Mouse (Mus musculus): ENCODE results near the gene Bad.
"Not testable (repeated sequence)": the region's sequence is repeated elsewhere in the genome, so short reads cannot be mapped to it uniquely, and the experiment has no call there.

Bad gene

DNA sequence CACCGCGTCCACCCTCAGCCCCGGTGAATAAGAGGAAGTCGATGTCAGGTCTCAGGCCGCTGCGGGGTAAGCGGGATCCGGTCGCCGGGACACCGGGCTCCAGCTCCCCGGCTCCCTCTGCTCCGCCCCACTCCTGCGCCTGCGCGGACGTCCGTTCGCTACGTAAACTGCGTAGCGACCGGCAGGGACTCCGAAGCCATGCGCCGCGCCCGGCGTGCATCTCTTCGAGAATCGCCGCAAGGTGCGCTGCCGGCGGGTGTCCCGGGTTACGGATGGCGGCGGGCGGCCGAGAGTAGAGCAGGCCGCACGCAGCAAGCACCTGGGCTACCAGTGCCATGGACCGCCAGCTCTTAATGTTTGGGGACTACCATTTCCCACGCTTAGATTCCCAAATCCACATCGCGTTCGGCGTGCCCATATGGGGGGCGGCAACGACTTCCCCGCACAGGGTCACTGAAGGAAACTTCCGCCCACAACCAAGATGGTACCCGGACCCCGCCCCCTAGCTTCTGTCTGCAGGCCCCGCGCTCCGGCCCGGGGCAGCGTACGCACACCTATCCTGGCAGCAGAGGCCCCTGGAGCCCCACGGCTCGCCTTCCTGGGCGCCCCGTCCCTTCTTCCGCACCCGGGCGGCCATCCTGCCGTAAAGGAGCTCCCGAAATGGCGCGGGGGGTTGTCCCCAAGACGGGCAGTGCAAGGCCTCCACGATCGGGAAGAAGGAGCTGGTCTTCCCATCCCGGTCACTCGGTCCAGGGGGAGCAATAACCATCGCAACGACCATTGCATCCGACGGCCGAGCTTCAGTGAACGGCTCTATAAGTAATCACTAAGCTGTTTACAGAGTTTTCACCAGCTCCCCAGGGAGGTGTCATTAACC lies at the start of gene Bad:
Gene Bad (plus strand): TSS at position 490 of the 877 bp plus-strand sequence.
- peak; percentile 96 for DNase-seq (ENCODE audit: low spot score)

DNA sequence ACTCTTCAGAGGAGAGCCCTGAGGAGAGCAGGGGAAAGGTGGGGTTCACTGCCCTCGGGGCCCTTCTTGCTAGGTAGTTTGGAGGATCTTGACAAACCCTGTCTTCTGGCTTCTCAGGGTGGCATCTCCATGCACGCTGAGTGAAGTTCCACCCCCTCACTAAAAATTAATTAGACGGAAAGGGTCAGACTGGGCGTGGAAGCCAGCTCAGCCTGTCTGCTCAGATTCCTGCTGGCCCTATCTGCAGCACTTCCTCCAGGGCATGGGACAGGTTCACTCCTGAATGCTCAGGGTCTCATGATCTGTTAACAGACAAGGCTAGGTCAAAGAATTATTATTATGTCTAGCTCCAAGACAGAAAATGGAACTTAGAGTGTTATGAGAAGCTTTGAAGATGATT lies 49.1 kb upstream of the Bad start:
- DNase-seq (ENCODE audit: low spot score): no peak

- no peak for DNase-seq (ENCODE audit: low spot score)
Observed at GRCm38 (mm10) chr19:6893731-6894451, 47.8 kb upstream of the Bad start.

GRCm38 (mm10) chr19:6895608-6896305 lies 45.9 kb upstream of the Bad start:
- DNase-seq (ENCODE audit: low spot score): not testable (repeated sequence)

DNA sequence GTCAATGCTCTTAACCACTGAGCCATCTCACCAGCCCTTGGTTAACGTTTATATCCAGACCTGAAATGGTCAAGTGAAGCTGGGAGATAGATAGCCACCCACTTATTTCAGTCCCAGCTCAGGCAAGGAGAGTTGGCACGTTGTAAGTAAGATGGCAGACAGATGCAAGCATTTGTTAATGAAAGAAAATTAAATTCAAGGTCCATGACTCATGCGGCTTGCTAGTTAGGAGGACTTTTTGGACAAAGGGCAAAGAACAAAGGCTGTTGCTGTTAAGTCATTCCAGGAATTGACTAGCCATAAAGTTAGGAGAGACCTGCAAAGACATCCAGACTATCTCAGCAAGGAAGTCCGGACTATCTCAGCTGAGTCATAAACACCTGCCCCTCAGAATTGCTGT lies 42.0 kb upstream of the Bad start:
- no peak for DNase-seq (ENCODE audit: low spot score)

DNA sequence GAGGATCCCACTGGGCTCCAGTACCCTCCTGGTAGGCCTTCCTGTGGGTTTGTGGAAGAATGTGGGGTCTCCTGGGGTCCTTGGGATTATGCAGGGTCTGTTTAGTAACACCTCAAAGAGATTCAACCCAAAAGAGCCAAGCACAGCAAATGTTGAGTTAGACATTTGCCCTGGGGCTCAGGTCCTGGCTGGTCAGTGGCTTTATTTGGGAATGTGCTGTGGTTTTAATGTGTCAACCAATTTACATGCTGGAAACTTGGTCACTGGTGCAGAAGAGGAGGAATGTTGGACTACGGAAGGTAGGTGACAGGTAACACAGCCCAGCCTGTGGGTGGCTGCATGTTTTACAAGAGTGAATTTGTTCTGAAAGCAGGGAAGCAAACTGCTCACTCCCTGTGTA lies 38.6 kb upstream of the Bad start:
- DNase-seq (ENCODE audit: low spot score): no peak

- no peak for DNase-seq (ENCODE audit: low spot score)
Observed at GRCm38 (mm10) chr19:6904846-6905245, 36.8 kb upstream of the Bad start.

GRCm38 (mm10) chr19:6905498-6906159 lies 36.0 kb upstream of the Bad start:
- no peak for DNase-seq (ENCODE audit: low spot score)

DNA sequence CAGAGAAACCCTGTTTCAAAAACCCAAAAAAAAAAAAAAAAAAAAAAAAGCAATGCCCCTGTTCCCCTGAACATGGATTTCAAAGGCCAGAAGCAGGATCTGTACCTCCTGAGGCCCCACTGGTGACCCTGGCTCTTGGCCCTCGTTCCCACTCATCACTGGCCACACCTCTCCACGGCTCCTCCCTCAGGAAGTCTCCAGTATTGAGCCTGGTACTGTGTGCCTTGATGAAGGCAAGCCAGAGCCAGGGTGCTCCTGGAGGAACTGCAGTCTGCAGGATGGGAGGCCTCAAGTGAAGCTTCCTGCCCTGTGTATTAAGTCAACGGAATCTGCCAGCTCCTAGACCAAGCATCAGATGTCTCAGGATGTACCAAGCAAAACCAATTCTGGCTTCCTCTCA lies 35.5 kb upstream of the Bad start:
- DNase-seq (ENCODE audit: low spot score): no peak

DNA sequence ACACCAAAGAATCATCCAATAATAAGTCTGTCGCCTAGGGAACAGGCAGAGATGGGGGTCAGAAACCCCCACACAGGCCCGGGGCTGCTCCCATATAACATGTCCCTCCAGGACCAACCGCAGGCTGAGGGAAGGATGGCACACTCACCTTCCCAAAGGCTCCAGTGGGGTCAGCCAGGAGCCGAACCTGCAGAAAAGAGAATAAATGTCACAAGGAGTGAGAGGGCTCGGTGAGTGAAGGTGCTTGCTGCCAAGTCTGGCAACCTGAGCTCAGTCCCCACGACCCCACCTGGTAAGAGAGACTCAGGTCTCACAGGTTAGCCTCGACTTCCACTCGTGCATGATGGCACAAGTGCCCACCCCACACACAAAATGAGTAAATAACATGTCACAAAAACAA lies 34.6 kb upstream of the Bad start:
- DNase-seq (ENCODE audit: low spot score): no peak

DNA sequence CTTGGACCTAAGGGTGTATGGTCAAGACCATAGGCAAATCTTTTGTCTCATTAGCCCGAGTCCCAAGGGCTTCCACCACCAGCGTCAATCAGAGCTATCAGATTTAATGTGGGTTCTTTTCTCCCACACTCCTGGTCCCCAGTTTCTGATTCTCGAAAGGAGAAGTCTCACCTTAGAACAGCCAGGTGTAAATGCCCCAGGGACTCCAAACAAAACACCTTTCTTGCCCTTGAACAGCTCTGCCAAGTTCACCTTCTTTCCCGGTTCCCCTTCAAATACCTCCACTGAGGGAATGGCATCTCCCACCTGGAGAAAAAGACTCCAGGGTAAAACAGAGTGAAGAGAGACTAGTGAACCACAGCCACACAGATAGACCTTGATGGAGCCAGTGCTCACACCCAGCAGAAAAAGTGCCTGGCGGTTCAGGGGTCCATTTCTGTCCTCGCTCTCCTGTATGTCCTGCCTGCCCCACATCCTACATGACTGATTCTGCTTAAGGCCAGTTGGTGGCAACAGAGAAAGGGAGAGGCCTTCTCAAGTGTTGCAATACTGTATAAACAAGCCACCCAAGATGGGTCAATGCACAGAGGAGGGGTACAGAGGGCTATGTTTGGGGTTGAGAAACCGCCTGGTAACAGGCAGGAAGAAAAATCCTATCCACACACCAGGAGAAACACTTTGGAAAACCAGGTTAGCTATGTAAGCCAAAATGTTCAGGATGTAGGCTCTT lies 33.7 kb upstream of the Bad start:
- no peak for DNase-seq (ENCODE audit: low spot score)

GRCm38 (mm10) chr19:6909021-6909420 lies 32.6 kb upstream of the Bad start:
- no peak for DNase-seq (ENCODE audit: low spot score)

- peak; percentile 75 for DNase-seq (ENCODE audit: low spot score)
Observed at GRCm38 (mm10) chr19:6909507-6910289, 32.0 kb upstream of the Bad start, which contains the start of the genes Trmt112 and Prdx5. Gene Trmt112, plus strand, starts transcription at chr19:6909698. Gene Prdx5, minus strand, starts transcription at chr19:6910106.

GRCm38 (mm10) chr19:6910306-6910705 lies 31.4 kb upstream of the Bad start:
- peak; percentile 40 for DNase-seq (ENCODE audit: low spot score)

GRCm38 (mm10) chr19:6911101-6912074 lies 30.3 kb upstream of the Bad start:
- no peak for DNase-seq (ENCODE audit: low spot score)

- no peak for DNase-seq (ENCODE audit: low spot score)
Observed at GRCm38 (mm10) chr19:6912205-6912970, 29.3 kb upstream of the Bad start.

GRCm38 (mm10) chr19:6913036-6913435 lies 28.6 kb upstream of the Bad start:
- DNase-seq (ENCODE audit: low spot score): no peak

DNA sequence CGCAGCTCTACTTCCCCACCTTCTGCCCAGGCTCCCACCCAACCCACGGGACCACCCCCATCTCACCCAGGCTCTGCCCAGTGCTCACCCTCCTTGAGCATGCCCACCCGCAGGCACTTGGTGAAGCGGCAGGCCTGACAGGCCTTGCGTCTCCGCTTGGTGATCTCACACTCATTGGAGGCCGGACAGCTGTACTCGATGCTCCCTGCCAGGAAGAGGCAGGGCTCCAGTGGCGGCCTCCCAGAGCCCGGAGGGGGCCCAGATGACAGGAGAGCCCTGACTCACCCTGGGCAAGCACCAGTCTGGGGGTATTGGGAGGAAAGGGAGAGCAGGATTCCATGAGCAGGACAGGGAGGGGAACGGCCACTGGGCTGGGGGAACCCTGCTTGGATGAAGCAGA lies 27.7 kb upstream of the Bad start:
- DNase-seq (ENCODE audit: low spot score): no peak

DNA sequence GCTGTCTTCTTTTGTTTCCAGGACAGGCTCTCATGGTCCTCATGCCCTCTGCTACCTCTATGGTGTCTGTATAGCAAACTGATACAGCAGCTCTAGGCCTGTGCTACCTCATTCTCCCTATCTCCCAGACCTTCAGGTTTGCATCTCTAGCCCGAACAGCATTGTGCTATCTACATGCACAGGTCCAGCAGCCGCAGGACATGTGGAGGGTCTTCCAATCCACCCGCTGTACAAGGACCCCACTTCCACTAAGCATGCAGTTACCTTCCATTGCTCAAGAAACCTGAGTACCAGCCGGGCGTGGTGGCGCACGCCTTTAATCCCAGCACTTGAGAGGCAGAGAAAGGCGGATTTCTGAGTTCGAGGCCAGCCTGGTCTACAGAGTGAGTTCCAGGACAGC lies 27.1 kb upstream of the Bad start:
- DNase-seq (ENCODE audit: low spot score): no peak
